Mouse (Mus musculus): ENCODE measurements around the gene Urgcp. TPM values are rescaled to one million over a fixed set of nuclear protein-coding genes. Genes with fewer than 3 reads are reported as not detected.

Gene Urgcp
- polyA plus RNA-seq, 2 experiments: 17.1 to 21.7 TPM

DNA sequence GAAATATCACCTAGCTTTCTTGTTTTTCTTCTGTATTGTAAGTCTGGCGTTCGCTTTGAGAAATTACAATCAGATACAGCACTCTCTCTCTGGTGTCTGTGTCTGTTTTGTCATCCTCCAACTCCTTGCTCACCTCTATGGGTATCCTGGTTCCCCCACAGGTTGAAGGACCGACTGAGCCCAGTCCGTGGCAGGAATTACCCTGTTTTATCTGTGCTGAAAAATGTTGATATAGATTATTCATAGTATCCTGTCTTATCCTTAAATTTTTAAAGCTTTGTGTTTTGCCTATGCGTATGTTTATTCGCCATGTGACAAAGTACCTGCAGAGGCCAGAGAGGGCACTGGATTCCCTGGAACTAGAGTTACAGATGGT is 59.2 kb downstream of the Urgcp start:
- no peaks in the 10 kb centered on the region for H3K9me3 ChIP-seq (ENCODE audit: control insufficient read depth, low read length)
- no peaks in the 10 kb centered on the region for H3K27me3 ChIP-seq (ENCODE audit: control insufficient read depth, insufficient read depth, low read length)
- no peak overlapping the region for H3K4me2 ChIP-seq (replicated peaks; ENCODE audit: low read depth, low read length, severe bottlenecking)
- H3K4me3 ChIP-seq (replicated peaks; ENCODE audit: low read length): no peak overlapping the region
- TF ChIP-seq POLR2A (IDR thresholded peaks at IDR 0.05; ENCODE audit: borderline replicate concordance, extremely low read depth, insufficient read depth, insufficient read length): no peak
- H3K36me3 ChIP-seq (ENCODE audit: control insufficient read depth, insufficient read depth, low read length): peaks cover 19% of the 10 kb centered on the region
- DNase-seq (ENCODE audit: low spot score) (no peak), ATAC-seq (ENCODE audit: low FRiP score, low read depth) (no peak)
- no peak overlapping the region for H3K9ac ChIP-seq (ENCODE audit: low read depth, low read length, severe bottlenecking)
- H3K27ac ChIP-seq (replicated peaks; ENCODE audit: low read depth, low read length): no peak overlapping the region
- peaks cover 9% of the 10 kb centered on the region for H3K4me1 ChIP-seq (ENCODE audit: control insufficient read depth, insufficient read depth, low read length)
- 94% methylated on average over 6 of the region's 6 CpGs for WGBS

DNA sequence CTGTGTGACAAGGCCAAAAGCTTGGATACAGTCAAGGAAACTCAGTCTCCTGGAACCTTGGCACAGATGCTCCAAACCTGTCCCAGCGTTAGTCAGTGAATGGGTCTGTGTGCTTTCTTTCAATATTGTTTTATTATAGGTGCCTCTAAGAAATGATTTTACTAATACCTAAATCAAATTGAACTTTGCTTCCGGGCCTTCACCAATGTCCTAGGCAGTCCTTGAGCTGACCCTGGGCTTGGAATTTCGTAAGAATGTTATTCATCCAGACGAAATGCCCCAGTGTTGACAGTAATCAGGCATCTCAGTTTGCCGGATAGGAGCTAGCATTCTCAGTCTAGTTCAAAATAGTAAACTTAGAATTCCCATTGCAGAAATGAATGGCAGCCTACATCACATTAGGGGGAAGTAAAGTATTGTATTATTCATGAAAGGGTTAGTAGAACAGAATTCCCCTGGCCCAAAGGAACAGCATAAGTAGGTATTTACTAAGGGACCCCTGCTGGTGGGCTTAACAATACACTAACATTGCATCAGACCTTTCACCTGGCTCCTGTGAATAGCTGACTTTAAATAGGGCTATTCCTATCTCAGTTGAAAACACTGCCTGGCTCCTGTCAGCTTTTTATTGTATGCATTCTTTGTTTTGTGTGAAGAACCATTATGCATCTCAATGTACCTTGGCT is 59.8 kb downstream of the Urgcp start:
- Histone ChIP-seq H3K9me3 (ENCODE audit: control insufficient read depth, low read length) (no peaks in the 10 kb centered on the region), H3K9ac (ENCODE audit: low read depth, low read length, severe bottlenecking) (no peak overlapping the region), H3K4me1 (ENCODE audit: control insufficient read depth, insufficient read depth, low read length) (peaks cover 9% of the 10 kb centered on the region), H3K4me3 (replicated peaks; ENCODE audit: low read length) (no peak overlapping the region), H3K4me2 (replicated peaks; ENCODE audit: low read depth, low read length, severe bottlenecking) (no peak overlapping the region), H3K27me3 (ENCODE audit: control insufficient read depth, insufficient read depth, low read length) (no peaks in the 10 kb centered on the region), H3K27ac (replicated peaks; ENCODE audit: low read depth, low read length) (no peak overlapping the region), H3K36me3 (ENCODE audit: control insufficient read depth, insufficient read depth, low read length) (peaks cover 19% of the 10 kb centered on the region)
- TF ChIP-seq POLR2A (IDR thresholded peaks at IDR 0.05; ENCODE audit: borderline replicate concordance, extremely low read depth, insufficient read depth, insufficient read length): no peak
- ATAC-seq (ENCODE audit: low FRiP score, low read depth) (no peak), DNase-seq (ENCODE audit: low spot score) (no peak)
- 84% methylated on average over 5 of the region's 5 CpGs for WGBS

DNA sequence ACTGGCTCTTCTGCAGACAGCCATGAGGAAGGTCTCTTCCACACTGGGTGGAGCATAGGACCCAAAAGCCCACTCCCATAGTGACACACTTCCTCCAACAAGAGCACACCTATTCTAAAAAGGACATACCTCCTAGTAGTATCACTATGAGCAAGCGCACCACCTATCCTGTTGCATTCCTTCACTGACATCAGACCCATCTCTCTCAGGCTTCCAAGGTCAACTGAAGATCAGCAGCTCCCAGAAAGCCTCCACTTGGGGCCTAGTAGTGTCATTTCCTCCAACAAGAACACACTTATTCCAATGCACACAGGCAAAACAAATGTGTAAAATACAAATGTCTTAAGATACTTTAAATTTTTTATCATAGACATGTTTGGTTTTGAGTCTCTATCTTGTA is 60.4 kb downstream of the Urgcp start:
- peaks cover 9% of the 10 kb centered on the region for H3K4me1 ChIP-seq (ENCODE audit: control insufficient read depth, insufficient read depth, low read length)
- H3K27me3 ChIP-seq (ENCODE audit: control insufficient read depth, insufficient read depth, low read length): no peaks in the 10 kb centered on the region
- WGBS: 94% methylated on average over 1 of the region's 1 CpGs
- ATAC-seq (ENCODE audit: low FRiP score, low read depth): no peak
- H3K4me2 ChIP-seq (replicated peaks; ENCODE audit: low read depth, low read length, severe bottlenecking): no peak overlapping the region
- H3K36me3 ChIP-seq (ENCODE audit: control insufficient read depth, insufficient read depth, low read length): peaks cover 19% of the 10 kb centered on the region
- TF ChIP-seq POLR2A (IDR thresholded peaks at IDR 0.05; ENCODE audit: borderline replicate concordance, extremely low read depth, insufficient read depth, insufficient read length): no peak
- no peak overlapping the region for H3K9ac ChIP-seq (ENCODE audit: low read depth, low read length, severe bottlenecking)
- H3K27ac ChIP-seq (replicated peaks; ENCODE audit: low read depth, low read length): no peak overlapping the region
- no peaks in the 10 kb centered on the region for H3K9me3 ChIP-seq (ENCODE audit: control insufficient read depth, low read length)
- H3K4me3 ChIP-seq (replicated peaks; ENCODE audit: low read length): no peak overlapping the region
- no peak for DNase-seq (ENCODE audit: low spot score)

DNA sequence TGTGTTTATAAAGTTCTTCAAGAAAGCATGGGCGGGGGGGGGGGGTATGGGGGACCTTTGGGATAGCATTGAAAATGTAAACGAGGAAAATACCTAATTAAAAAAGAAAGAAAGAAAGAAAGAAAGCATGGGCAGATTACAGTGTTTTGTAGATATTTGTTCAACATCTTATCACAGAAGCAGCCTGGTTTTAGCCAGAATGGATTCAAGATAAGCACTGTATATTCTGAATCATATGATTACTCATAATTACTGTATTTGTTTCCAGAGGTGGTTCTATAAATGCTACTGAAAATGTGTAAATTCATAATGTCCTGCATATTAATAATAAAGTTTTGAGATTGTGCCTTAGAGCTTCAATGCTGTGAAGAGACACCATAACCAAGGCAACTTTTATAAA is 60.9 kb downstream of the Urgcp start:
- Histone ChIP-seq H3K4me3 (replicated peaks; ENCODE audit: low read length) (no peak overlapping the region), H3K9ac (ENCODE audit: low read depth, low read length, severe bottlenecking) (no peak overlapping the region), H3K4me1 (ENCODE audit: control insufficient read depth, insufficient read depth, low read length) (peaks cover 6% of the 10 kb centered on the region), H3K4me2 (replicated peaks; ENCODE audit: low read depth, low read length, severe bottlenecking) (no peak overlapping the region), H3K27ac (replicated peaks; ENCODE audit: low read depth, low read length) (no peak overlapping the region), H3K9me3 (ENCODE audit: control insufficient read depth, low read length) (no peaks in the 10 kb centered on the region), H3K27me3 (ENCODE audit: control insufficient read depth, insufficient read depth, low read length) (no peaks in the 10 kb centered on the region), H3K36me3 (ENCODE audit: control insufficient read depth, insufficient read depth, low read length) (peaks cover 19% of the 10 kb centered on the region)
- DNase-seq (ENCODE audit: low spot score) (no peak), ATAC-seq (ENCODE audit: low FRiP score, low read depth) (no peak)
- 68% methylated on average over 2 of the region's 2 CpGs for WGBS
- no peak for TF ChIP-seq POLR2A (IDR thresholded peaks at IDR 0.05; ENCODE audit: borderline replicate concordance, extremely low read depth, insufficient read depth, insufficient read length)

DNA sequence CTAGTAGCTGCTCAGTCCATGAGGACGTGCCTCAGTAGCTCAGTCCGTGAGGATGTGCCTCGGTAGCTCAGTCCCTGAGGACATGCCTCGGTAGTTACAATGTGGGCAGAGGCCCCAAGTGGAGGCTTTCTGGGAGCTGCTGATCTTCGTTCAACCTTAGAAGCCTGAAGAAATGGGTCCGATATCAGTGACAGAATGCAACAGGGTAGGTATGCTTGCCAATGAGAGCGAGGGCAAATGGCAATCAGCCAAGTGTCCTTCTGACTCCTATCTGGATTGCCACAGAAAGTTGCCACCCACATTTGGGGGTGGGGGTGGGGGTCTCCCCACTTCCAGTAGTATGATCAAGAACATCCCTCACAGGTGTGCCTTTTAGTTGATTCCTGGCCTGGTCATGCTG is 61.4 kb downstream of the Urgcp start:
- WGBS: 91% methylated on average over 7 of the region's 7 CpGs
- ATAC-seq (ENCODE audit: low FRiP score, low read depth): no peak

More for the DNA sequence above, 61.4 kb downstream of the Urgcp start:
- peaks cover under 1% of the 10 kb centered on the region for H3K4me1 ChIP-seq (ENCODE audit: control insufficient read depth, insufficient read depth, low read length)
- H3K4me2 ChIP-seq (replicated peaks; ENCODE audit: low read depth, low read length, severe bottlenecking): no peak overlapping the region
- H3K27ac ChIP-seq (replicated peaks; ENCODE audit: low read depth, low read length): no peak overlapping the region
- peaks cover 19% of the 10 kb centered on the region for H3K36me3 ChIP-seq (ENCODE audit: control insufficient read depth, insufficient read depth, low read length)
- H3K9me3 ChIP-seq (ENCODE audit: control insufficient read depth, low read length): no peaks in the 10 kb centered on the region
- H3K9ac ChIP-seq (ENCODE audit: low read depth, low read length, severe bottlenecking): no peak overlapping the region
- TF ChIP-seq POLR2A (IDR thresholded peaks at IDR 0.05; ENCODE audit: borderline replicate concordance, extremely low read depth, insufficient read depth, insufficient read length): no peak
- no peak overlapping the region for H3K4me3 ChIP-seq (replicated peaks; ENCODE audit: low read length)
- DNase-seq (ENCODE audit: low spot score): no peak
- H3K27me3 ChIP-seq (ENCODE audit: control insufficient read depth, insufficient read depth, low read length): no peaks in the 10 kb centered on the region
